Mouse (Mus musculus): ENCODE measurements at regions not wholly inside any gene's neighbourhood (a gene's known extent, or its start where the extent isn't known, plus 50 kb on each side); places are given as distances from the start of the nearest gene placed in this dataset.

DNA sequence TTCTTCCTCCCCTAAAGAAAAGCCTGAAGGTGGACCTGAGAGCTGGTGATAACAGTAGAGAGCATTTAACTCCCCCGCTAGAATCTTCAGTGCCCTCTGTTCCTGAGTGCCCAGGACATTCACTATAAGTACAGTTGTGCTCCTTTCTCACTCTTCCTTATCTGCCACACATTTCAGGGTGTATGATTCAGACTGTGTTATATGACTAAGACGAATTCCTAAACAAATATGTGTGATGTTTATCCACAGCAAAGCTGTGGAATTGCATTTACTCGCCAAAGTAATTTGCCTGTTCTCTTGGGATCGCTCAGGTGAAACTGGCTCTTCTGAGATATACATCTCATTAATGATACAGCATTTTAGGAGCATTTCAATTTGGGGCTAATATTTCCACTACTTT lies 1051.9 kb upstream of the Flrt2 start:
- TF ChIP-seq CTCF (IDR thresholded peaks at IDR 0.05) (no peak), EP300 (IDR thresholded peaks at IDR 0.05) (no peak)

Measured in lung, postnatal 0 days (tissue).